Mouse (Mus musculus): ENCODE results near the gene Tcerg1l.

- TF ChIP-seq EP300 (IDR thresholded peaks at IDR 0.05; ENCODE audit: low read depth) (no peak), CTCF (IDR thresholded peaks at IDR 0.05; ENCODE audit: low read depth) (no peak)
Observed at GRCm38 (mm10) chr7:138397485-138398181, at the start of gene Tcerg1l.

Data from liver, embryonic 14.5 days (tissue).